Mouse (Mus musculus): ENCODE measurements around the gene Lasp1.
"Not testable (repeated sequence)": the region's sequence is repeated elsewhere in the genome, so short reads cannot be mapped to it uniquely, and the experiment has no call there.

The Lasp1 gene

GRCm38 (mm10) chr11:97798782-97799145 is at the start of gene Lasp1:
Gene Lasp1, plus strand, starts transcription at chr11:97799000.
- DNase-seq (ENCODE audit: extremely low spot score, low read depth, low spot score), result no peak

GRCm38 (mm10) chr11:97753277-97753676 is 45.5 kb upstream of the Lasp1 start:
- no peak for DNase-seq (ENCODE audit: extremely low spot score, low read depth, low spot score)

- no peak for DNase-seq (ENCODE audit: extremely low spot score, low read depth, low spot score)
Measured at GRCm38 (mm10) chr11:97758125-97758524, 40.7 kb upstream of the Lasp1 start.

GRCm38 (mm10) chr11:97758942-97759341 is 39.9 kb upstream of the Lasp1 start:
- DNase-seq (ENCODE audit: extremely low spot score, low read depth, low spot score), result no peak

- no peak for DNase-seq (ENCODE audit: extremely low spot score, low read depth, low spot score)
Measured at GRCm38 (mm10) chr11:97761638-97762037, 37.2 kb upstream of the Lasp1 start.

- peak; percentile 94 for DNase-seq (ENCODE audit: extremely low spot score, low read depth, low spot score)
Measured at GRCm38 (mm10) chr11:97766154-97766881, 32.5 kb upstream of the Lasp1 start, which contains the start of gene Cwc25. Gene Cwc25, minus strand, starts transcription at chr11:97766556.

- DNase-seq (ENCODE audit: extremely low spot score, low read depth, low spot score), result no peak
Measured at GRCm38 (mm10) chr11:97769704-97770103, 29.1 kb upstream of the Lasp1 start.

GRCm38 (mm10) chr11:97771410-97771809 is 27.4 kb upstream of the Lasp1 start:
- no peak for DNase-seq (ENCODE audit: extremely low spot score, low read depth, low spot score)

- DNase-seq (ENCODE audit: extremely low spot score, low read depth, low spot score), result no peak
Measured at GRCm38 (mm10) chr11:97775186-97775585, 23.6 kb upstream of the Lasp1 start.

- DNase-seq (ENCODE audit: extremely low spot score, low read depth, low spot score), result no peak
Measured at GRCm38 (mm10) chr11:97775808-97776496, 22.8 kb upstream of the Lasp1 start, which contains the start of gene 1700001P01Rik. Gene 1700001P01Rik, minus strand, starts transcription at chr11:97775918.

- no peak for DNase-seq (ENCODE audit: extremely low spot score, low read depth, low spot score)
Measured at GRCm38 (mm10) chr11:97776497-97777128, 22.2 kb upstream of the Lasp1 start.

GRCm38 (mm10) chr11:97777129-97777529 is 21.7 kb upstream of the Lasp1 start:
- DNase-seq (ENCODE audit: extremely low spot score, low read depth, low spot score), result no peak

GRCm38 (mm10) chr11:97778918-97779317 is 19.9 kb upstream of the Lasp1 start:
- no peak for DNase-seq (ENCODE audit: extremely low spot score, low read depth, low spot score)

- DNase-seq (ENCODE audit: extremely low spot score, low read depth, low spot score), result no peak
Measured at GRCm38 (mm10) chr11:97779968-97780701, 18.7 kb upstream of the Lasp1 start.

- DNase-seq (ENCODE audit: extremely low spot score, low read depth, low spot score), result no peak
Measured at GRCm38 (mm10) chr11:97781478-97781831, 17.3 kb upstream of the Lasp1 start.

- peak; percentile 91 for DNase-seq (ENCODE audit: extremely low spot score, low read depth, low spot score)
Measured at GRCm38 (mm10) chr11:97781832-97782563, 16.8 kb upstream of the Lasp1 start, which contains the start of gene Rpl23. Gene Rpl23, minus strand, starts transcription at chr11:97782437.

GRCm38 (mm10) chr11:97782564-97782895 is 16.3 kb upstream of the Lasp1 start:
- no peak for DNase-seq (ENCODE audit: extremely low spot score, low read depth, low spot score)

- DNase-seq (ENCODE audit: extremely low spot score, low read depth, low spot score), result no peak
Measured at GRCm38 (mm10) chr11:97787961-97788360, 10.8 kb upstream of the Lasp1 start.

GRCm38 (mm10) chr11:97789727-97790126 is 9.1 kb upstream of the Lasp1 start:
- DNase-seq (ENCODE audit: extremely low spot score, low read depth, low spot score), result no peak

GRCm38 (mm10) chr11:97790778-97791438 is 7.9 kb upstream of the Lasp1 start:
- not testable (repeated sequence) for DNase-seq (ENCODE audit: extremely low spot score, low read depth, low spot score)

Data from hindlimb bud, embryonic 11.5 days (tissue).